Mouse (Mus musculus): Measurements from ENCODE around the gene Atp6ap2.
"Not testable (repeated sequence)": the region's sequence is repeated elsewhere in the genome, so short reads cannot be mapped to it uniquely, and the experiment has no call there.

The Atp6ap2 gene

GRCm38 (mm10) chrX:12587192-12587957 lies at the start of gene Atp6ap2:
Gene Atp6ap2 (plus strand): TSS chrX:12587801.
- DNase-seq = peak; percentile 96

- DNase-seq = no peak
Measured at GRCm38 (mm10) chrX:12544417-12544816, 43.2 kb upstream of the Atp6ap2 start.

- DNase-seq = no peak
Measured at GRCm38 (mm10) chrX:12557086-12557485, 30.5 kb upstream of the Atp6ap2 start.

- DNase-seq = no peak
Measured at GRCm38 (mm10) chrX:12571407-12571806, 16.2 kb upstream of the Atp6ap2 start.

- DNase-seq = no peak
Measured at GRCm38 (mm10) chrX:12577936-12578335, 9.7 kb upstream of the Atp6ap2 start.

GRCm38 (mm10) chrX:12578339-12578868 lies 9.2 kb upstream of the Atp6ap2 start:
- no peak for DNase-seq

GRCm38 (mm10) chrX:12583261-12583660 lies 4.3 kb upstream of the Atp6ap2 start:
- no peak for DNase-seq

- DNase-seq = no peak
Measured at GRCm38 (mm10) chrX:12587958-12588355, 356 bp downstream of the Atp6ap2 start.

- DNase-seq = no peak
Measured at GRCm38 (mm10) chrX:12591401-12591943, 3.9 kb downstream of the Atp6ap2 start.

GRCm38 (mm10) chrX:12592011-12592410 lies 4.4 kb downstream of the Atp6ap2 start:
- DNase-seq = peak; percentile 6

GRCm38 (mm10) chrX:12593824-12594223 lies 6.2 kb downstream of the Atp6ap2 start:
- no peak for DNase-seq

GRCm38 (mm10) chrX:12610541-12610940 lies 22.9 kb downstream of the Atp6ap2 start:
- not testable (repeated sequence) for DNase-seq

- DNase-seq = no peak
Measured at GRCm38 (mm10) chrX:12611211-12611610, 23.6 kb downstream of the Atp6ap2 start.

- DNase-seq = not testable (repeated sequence)
Measured at GRCm38 (mm10) chrX:12612360-12612759, 24.8 kb downstream of the Atp6ap2 start.

GRCm38 (mm10) chrX:12625131-12625530 lies 37.5 kb downstream of the Atp6ap2 start:
- DNase-seq = no peak

GRCm38 (mm10) chrX:12644976-12645375 lies 57.4 kb downstream of the Atp6ap2 start:
- DNase-seq = no peak

- DNase-seq = peak; percentile 2
Measured at GRCm38 (mm10) chrX:12645531-12646304, 58.1 kb downstream of the Atp6ap2 start.

GRCm38 (mm10) chrX:12651906-12652305 lies 64.3 kb downstream of the Atp6ap2 start:
- DNase-seq = no peak

GRCm38 (mm10) chrX:12653879-12654278 lies 66.3 kb downstream of the Atp6ap2 start:
- no peak for DNase-seq
